Mouse (Mus musculus) CD4-positive, CD25-positive, alpha-beta regulatory T cell, adult 2 months (primary cell): ENCODE results near the gene Ube2d2b.

Experiments
- DNase-seq: peaks from one replicate; pipeline ENCODE4 v3.0.0-alpha.2; 2012; ENCODE audit warnings: low read depth, low spot score

The Ube2d2b gene

DNA sequence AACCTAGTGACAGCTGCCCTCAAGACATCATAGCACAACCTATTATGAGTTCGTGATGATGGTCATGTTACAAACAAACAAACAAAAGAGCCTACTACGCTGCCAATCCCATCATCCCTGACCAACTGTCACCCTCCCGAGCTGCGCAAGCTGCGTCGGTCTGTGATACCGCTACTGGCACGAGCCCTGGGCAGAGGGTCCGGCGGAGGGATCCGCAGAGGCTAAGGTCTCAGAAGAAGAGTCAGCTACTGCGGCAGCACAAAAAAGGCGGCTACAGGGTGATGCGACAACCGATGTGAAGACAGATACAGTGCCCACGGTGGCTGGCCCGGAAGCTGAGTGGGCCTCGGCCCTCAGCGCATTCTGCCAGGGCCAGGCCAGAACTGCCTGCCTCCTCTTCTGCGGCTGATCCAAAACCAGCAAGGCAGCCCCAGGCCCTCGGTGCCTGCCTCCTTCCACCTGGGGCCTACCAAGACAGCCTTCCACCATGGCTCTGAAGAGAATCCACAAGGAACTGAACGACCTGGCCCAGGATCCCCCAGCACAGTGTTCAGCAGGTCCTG lies at the start of gene Ube2d2b:
Gene Ube2d2b, plus strand, starts transcription at position 102 of the 563 bp plus-strand sequence.
- DNase-seq, result no peak

GRCm38 (mm10) chr5:107782360-107782759 lies 47.5 kb upstream of the Ube2d2b start:
- DNase-seq, result peak; percentile 51

DNA sequence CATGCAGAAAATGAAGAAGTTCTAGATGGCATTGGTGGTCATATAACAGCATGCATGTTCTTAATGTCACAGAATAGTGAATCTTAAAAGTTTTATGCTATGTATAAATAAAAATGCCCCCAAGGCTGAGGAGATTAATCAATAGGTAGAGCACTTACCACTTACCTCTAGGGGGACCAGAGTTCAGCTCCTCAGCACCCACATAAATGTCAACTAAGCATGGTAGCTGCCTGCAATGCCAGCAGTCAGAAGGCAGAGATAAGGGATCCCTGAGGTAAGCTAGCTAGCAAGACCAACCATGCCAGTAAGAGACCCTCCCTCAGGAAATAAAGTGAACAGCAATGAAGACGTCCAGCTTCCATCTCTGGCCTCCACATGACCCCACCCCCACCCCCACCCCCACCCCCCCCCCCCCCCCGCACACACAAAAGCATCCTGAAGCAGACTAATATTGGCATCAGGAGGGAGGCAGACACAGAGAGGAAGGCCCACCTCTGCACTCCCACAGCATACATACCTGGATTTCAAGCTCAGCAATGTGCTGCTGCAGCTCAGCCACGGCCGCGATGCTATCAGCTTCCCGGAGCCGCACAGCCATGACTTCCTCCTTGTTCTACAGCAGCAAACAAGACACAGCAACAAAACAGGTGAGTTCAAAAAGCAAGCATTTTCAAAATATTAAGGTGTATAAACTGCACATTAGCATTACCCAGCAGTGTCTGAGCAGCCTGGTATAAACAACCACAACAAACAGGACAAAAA lies 42.0 kb upstream of the Ube2d2b start:
- peak; percentile 53 for DNase-seq

DNA sequence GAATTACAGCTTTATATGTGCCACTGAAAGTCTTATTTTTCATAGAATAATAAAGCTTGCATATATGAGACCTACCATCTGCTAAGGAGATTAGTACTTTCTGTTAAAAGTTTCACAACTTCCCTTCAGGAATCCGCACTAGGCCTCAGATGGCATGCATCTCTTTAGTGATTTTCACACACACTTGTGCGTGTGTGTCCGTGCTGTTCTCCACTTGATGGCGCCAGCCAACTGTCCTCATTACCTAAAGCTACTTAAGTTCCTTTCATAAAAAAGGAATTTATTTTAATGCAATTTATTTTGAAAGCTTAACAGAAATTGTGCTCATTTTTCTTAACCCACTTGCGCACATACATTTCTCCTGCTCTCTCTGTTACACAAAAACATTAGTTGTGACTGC lies 40.4 kb upstream of the Ube2d2b start:
- DNase-seq, result peak; percentile 64

- no peak for DNase-seq
Measured at GRCm38 (mm10) chr5:107791966-107792365, 37.9 kb upstream of the Ube2d2b start.

DNA sequence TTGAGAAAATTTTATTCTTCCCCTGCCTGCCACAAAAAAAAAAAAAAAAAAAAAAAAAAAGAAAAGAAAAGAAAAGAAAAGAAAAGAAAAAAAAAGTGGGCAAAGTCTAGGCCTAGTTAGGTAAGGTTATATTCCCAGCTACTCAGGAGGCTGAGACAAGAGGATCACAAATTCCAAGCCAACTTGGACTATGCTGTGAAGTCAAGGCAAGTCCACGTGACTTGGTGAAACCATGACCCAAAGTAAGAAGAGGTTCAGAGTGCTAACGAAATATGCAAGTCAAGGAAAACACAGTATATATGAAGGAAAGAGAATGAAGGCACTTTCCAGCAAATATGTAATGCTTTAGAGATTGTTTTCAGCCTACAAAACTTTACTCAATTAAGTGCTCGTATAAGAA lies 37.4 kb upstream of the Ube2d2b start:
- DNase-seq, result no peak

DNA sequence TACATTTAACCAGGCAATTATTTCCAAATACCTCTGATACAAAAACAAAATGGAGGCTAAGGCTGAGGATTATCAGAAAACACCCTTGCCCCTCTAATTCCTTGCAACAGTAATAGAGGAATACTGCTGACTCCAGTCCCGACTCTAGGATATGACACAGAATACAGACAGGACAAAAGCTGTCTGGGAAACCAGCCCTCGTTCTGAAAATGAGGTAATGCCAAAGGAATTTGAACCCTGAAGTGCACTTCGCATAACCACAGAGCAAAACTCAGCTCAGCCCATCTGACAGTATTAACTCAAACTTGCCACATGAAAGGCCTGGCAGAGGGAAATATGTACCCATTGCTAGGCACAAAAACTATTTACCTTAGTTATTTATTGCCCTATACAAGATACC lies 36.6 kb upstream of the Ube2d2b start:
- no peak for DNase-seq

- DNase-seq, result peak; percentile 57
Measured at GRCm38 (mm10) chr5:107793927-107794326, 36.0 kb upstream of the Ube2d2b start.

- no peak for DNase-seq
Measured at GRCm38 (mm10) chr5:107798290-107798689, 31.6 kb upstream of the Ube2d2b start.

DNA sequence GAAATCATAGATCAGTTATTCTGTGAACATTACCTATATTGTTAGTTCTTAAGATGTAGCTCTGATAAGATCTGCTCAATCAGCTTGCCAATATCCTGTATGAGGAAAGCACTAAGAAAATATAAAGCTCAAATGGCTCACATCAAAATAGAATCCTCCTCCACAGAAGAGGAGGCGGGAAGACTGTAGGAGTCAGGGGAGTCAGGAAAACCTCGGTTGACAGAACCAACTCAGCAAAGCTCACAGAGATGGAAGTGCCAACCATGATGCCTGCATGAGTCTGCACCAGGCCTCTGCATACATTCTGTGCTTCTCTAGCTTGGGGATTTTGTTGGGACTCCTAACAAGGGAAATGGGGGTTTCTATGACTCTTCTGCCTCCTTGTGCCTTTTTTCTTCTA lies 28.7 kb upstream of the Ube2d2b start:
- DNase-seq, result no peak

- DNase-seq, result no peak
Measured at GRCm38 (mm10) chr5:107802621-107803020, 27.3 kb upstream of the Ube2d2b start.

DNA sequence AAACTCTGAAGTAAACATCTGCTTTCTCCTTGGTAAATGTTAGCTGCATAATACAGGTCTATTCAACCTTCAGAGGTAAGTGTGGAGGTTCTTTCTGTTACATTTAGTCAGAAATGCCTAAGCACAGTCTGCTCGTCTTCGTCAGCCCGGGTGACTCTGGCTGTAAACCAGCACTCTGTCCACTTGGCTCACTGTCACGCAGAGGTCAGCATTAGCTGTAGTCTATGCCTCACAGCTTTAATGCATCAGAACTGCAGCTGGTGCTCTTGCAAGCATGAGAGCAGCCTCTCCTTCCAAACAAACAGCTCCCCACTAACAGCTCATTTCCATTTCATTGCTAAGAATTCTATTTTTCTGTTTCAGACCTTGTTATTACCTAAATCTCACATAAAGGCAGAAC lies 22.4 kb upstream of the Ube2d2b start:
- no peak for DNase-seq

DNA sequence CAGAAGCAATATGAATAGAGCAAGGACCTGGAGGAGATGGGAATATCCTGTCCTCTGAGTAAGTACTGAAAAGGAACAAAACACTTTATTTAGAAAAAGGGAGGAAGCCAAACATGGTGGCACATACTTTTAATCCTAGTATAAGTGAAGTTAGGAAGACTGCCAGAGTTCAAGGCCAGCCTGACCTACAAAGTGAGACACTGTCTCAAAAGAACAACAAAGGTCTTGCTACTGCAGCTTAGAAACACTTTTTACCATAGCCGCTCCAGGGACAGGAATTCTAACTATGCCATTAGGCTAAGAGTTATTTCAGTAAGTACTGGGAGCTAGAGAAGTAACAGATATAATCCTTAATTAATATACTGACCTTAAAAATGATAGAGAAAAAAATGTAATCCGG lies 15.2 kb upstream of the Ube2d2b start:
- no peak for DNase-seq

DNA sequence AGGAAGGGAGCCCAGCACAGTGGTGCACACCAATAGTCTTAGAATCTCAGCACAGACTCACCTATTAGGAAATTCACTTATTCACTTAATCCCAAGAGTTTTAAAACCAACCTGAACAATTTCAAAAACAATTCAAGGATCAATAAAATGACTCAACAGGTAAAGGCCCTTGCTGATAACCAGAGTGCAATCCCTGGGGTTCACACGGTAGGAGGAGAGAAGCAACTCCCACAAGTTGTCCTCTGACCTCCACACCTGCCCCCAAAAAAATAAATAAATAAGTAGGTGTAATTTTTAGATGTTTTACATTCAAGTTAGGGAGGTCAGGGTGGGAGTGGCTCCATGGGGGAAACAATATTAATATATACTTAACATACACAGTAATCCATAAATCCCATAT lies 7.4 kb upstream of the Ube2d2b start:
- DNase-seq, result no peak

- DNase-seq, result no peak
Measured at GRCm38 (mm10) chr5:107831351-107831750, 1.5 kb downstream of the Ube2d2b start.

GRCm38 (mm10) chr5:107834287-107834686 lies 4.4 kb downstream of the Ube2d2b start:
- no peak for DNase-seq

- no peak for DNase-seq
Measured at GRCm38 (mm10) chr5:107838891-107839644, 9.2 kb downstream of the Ube2d2b start.

DNA sequence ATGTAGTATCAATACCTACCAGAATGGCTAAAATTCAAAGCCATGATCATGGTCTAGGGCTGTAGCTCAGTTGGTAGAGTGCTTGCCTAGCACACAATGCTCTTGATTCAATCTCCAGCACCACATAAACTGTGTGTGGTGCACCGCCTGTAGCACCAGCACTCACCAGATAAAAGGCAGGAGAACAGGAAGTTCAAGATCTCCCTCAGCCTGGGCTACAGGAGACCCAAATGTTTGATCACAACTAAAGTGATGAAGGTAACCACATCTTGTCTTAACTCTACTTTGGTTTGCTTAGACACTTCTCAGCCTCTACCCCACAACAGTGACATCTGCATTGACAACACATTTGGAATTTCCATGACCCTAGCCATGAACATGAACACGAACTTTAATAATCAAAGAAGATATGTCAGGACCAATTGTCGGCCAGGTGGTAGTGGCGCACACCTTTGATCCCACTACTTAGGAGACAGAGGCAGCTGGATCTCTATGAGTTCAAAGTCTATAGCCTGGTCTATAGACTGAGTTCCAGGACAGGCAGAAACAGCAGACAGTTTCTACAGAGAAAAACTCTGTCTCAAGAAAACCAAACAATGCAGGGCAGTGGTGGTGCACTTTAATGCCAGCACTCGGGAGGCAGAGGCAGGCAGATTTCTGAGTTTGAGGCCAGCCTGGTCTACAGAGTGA lies 10.8 kb downstream of the Ube2d2b start:
- DNase-seq, result peak; percentile 47

DNA sequence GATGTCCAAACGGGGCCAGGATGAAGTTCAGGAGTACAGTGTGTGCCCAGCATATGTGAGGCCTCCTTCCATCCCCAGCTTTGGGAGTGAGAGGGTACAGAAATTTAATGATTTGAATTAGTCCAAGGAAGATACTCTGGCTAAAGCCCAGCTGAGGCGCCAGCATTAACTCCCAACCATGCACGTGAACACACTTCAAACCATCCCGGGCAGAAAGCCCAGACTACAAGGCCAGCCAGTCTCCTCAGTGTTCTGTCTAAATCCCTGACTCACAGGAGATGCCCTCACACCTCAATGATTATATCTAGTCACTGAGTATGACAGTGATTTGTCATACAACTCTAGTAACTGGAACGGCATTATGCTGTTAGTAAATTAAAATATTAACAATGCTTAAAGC lies 17.4 kb downstream of the Ube2d2b start:
- no peak for DNase-seq

DNA sequence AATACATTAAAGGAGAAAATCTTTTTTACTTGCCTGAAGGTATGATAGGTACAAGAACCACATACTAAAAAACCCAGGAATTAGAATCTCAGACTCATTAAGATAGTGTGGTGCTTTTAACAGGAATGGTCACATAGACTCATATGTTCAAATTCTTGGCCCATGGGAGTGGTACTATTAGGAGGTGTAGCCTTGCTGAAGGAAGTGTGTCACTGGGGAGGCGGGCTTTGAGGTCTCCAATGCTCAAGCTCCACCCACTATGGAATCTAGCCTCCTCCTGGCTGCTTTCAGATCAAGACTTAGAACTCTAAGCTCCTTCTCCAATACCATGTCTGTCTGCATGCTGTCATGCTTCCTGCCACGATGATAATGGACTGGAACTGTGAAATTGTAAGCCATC lies 17.9 kb downstream of the Ube2d2b start:
- no peak for DNase-seq

DNA sequence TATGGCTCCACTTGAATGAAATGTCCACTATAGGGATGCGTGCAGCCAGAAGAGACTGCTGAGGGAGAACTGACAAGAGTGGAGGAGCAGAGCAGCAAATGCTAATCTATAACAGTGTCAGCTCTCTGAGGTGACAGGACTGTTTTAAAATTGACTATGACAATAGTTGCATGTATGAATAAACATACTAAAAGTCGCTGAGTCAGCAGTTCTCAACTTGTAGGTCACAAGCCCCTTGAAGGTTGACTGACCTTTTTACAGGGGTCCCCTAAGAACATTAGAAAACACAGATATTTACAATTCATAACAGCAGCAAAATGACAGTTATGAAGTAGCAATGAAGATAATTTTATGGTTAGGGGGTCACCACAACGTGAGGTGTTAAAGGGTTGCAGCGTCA lies 19.1 kb downstream of the Ube2d2b start:
- DNase-seq, result no peak

DNA sequence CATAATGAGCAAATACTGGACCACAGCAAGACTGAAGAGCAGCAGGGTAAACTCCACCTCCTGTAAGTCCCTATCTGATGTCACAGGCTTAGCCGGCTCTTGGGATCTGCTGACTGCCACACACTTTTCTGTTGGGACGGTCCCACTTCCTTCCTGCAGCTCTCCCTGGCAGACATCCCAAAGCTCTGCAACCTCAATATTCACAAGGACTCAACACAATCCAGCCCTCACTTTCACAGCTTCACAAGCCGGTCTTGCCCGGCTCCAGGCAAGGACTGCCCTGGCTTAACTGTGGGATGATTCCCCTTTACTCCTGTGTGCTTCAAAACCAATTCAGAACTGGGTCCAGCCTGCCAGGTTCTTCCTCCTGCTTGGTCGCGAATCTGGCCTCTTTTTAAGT lies 23.9 kb downstream of the Ube2d2b start:
- DNase-seq, result no peak
